Mouse (Mus musculus) olfactory bulb, adult 2 months (tissue): Measurements from ENCODE around the gene Xrcc3. TPM values are rescaled to one million over a fixed set of nuclear protein-coding genes. Genes with fewer than 3 reads are reported as not detected.

Experiments
- H3K27ac ChIP-seq: fragments of 200-500 bp; 2 replicates; pipeline ENCODE4 v1.5.1; 2012; ENCODE audit warnings: low read depth, low read length; ENCODE audit not compliant: insufficient read depth
- H3K4me1 ChIP-seq: fragments of 200-500 bp; 2 replicates; pipeline ENCODE4 v1.6.1; 2012; ENCODE audit warnings: low read length; ENCODE audit not compliant: control insufficient read depth, insufficient read depth
- H3K4me3 ChIP-seq: fragments of 200-500 bp; 2 replicates; pipeline ENCODE4 v1.5.1; 2012; ENCODE audit warnings: mild to moderate bottlenecking, low read depth, low read length, moderate library complexity; ENCODE audit not compliant: insufficient read depth
- CTCF ChIP-seq: fragments of 200-500 bp; IDR thresholded peaks from 2 replicates; pipeline ENCODE4 v1.5.1; 2012; ENCODE audit warnings: low read depth, mild to moderate bottlenecking, low read length, moderate library complexity; ENCODE audit not compliant: insufficient read depth
- POLR2A ChIP-seq: fragments of 200-500 bp; IDR thresholded peaks from 2 replicates; pipeline ENCODE4 v1.6.1; 2012; ENCODE audit warnings: mild to moderate bottlenecking, low read depth, low read length, moderate library complexity; ENCODE audit not compliant: insufficient read depth
- WGBS: fragments of 180-500 bp; shearing (Covaris S2); methylation state at CpG from one replicate; pipeline ENCODE4 v1.1.7; 2018; 5-methylcytosine and 5-hydroxymethylcytosine counted together
- polyA plus RNA-seq: library from polyadenylated mRNA; stranded (reverse); fragments of >200 nt; gene quantifications from 2 replicates; pipeline ENCODE4 v1.2.4, GENCODE M21; 2012; ENCODE audit warnings: low replicate concordance; ENCODE audit not compliant: missing spikeins, insufficient read depth, insufficient read length

Gene Xrcc3
- polyA plus RNA-seq, 1 experiment: not detected

- peak within 1 kb of the TSS; percentile 88 for H3K4me3 ChIP-seq
- TF ChIP-seq POLR2A: peak; percentile 89
- TF ChIP-seq CTCF: no peak
- under 1% methylated on average over 80 of the region's 85 CpGs for WGBS
- peaks cover 30% of the 10 kb centered on the region for H3K4me1 ChIP-seq
- H3K27ac ChIP-seq: peak within 1 kb of the TSS; percentile 98
Measured at GRCm38 (mm10) chr12:111758381-111759175, 55.1 kb downstream of the Xrcc3 start, which contains the start of gene Klc1. TSS of gene Klc1 (plus strand) at chr12:111758849.

- peaks cover 28% of the 10 kb centered on the region for H3K4me1 ChIP-seq
- TF ChIP-seq POLR2A (no peak), CTCF (no peak)
- H3K27ac ChIP-seq: peak overlapping the region; percentile 92
- 33% methylated on average over 10 of the region's 10 CpGs for WGBS
- peak overlapping the region; percentile 88 for H3K4me3 ChIP-seq
Measured at GRCm38 (mm10) chr12:111757561-111758325, 55.9 kb downstream of the Xrcc3 start.

- H3K27ac ChIP-seq: no peak overlapping the region
- H3K4me1 ChIP-seq: peaks cover 22% of the 10 kb centered on the region
- 67% methylated on average over 5 of the region's 5 CpGs for WGBS
- H3K4me3 ChIP-seq: no peak overlapping the region
- TF ChIP-seq POLR2A (no peak), CTCF (no peak)
Measured at GRCm38 (mm10) chr12:111756698-111757082, 57.0 kb downstream of the Xrcc3 start.

GRCm38 (mm10) chr12:111756082-111756697 lies 57.5 kb downstream of the Xrcc3 start:
- whole genome bisulfite sequencing: 64% methylated on average over 4 of the region's 4 CpGs
- Histone ChIP-seq H3K4me1 (peaks cover 20% of the 10 kb centered on the region), H3K27ac (no peak overlapping the region), H3K4me3 (no peak overlapping the region)
- TF ChIP-seq POLR2A (no peak), CTCF (no peak)

- TF ChIP-seq POLR2A: no peak
- no peak for TF ChIP-seq CTCF
- Histone ChIP-seq H3K27ac (no peak overlapping the region), H3K4me3 (no peak overlapping the region), H3K4me1 (peaks cover 25% of the 10 kb centered on the region)
- WGBS: 64% methylated on average over 2 of the region's 2 CpGs
Measured at GRCm38 (mm10) chr12:111755231-111755630, 58.4 kb downstream of the Xrcc3 start.

GRCm38 (mm10) chr12:111754710-111755109 lies 59.0 kb downstream of the Xrcc3 start:
- no peak overlapping the region for H3K27ac ChIP-seq
- H3K4me3 ChIP-seq: no peak overlapping the region
- peaks cover 28% of the 10 kb centered on the region for H3K4me1 ChIP-seq
- TF ChIP-seq POLR2A (no peak), CTCF (no peak)

- H3K27ac ChIP-seq: no peak overlapping the region
- 40% methylated on average over 9 of the region's 9 CpGs for WGBS
Measured at GRCm38 (mm10) chr12:111753347-111753746, 60.3 kb downstream of the Xrcc3 start.

More at GRCm38 (mm10) chr12:111753347-111753746, 60.3 kb downstream of the Xrcc3 start:
- TF ChIP-seq POLR2A: no peak
- no peak for TF ChIP-seq CTCF
- Histone ChIP-seq H3K4me3 (no peak overlapping the region), H3K4me1 (peaks cover 28% of the 10 kb centered on the region)

Other genes with a start within 250 kb of the Xrcc3 start
- gene Mark3, start 239.3 kb downstream of the Xrcc3 start, polyA plus RNA-seq: 214 TPM in 1 of 2 replicates, not detected in the other
- gene Ckb, start 141.5 kb downstream of the Xrcc3 start, polyA plus RNA-seq: 210 and 316 TPM in 2 replicates
- not detected in 2 replicates for gene Trmt61a, start 135.8 kb downstream of the Xrcc3 start, polyA plus RNA-seq
- gene Bag5, start 100.6 kb downstream of the Xrcc3 start, polyA plus RNA-seq: not detected in 2 replicates
- gene Apopt1, start 100.6 kb downstream of the Xrcc3 start, polyA plus RNA-seq: not detected in 2 replicates
- 135 and 1,741 TPM in 2 replicates for gene Klc1, start 55.0 kb downstream of the Xrcc3 start, polyA plus RNA-seq
- not detected in 2 replicates for gene Zfyve21, start 297 bp upstream of the Xrcc3 start, polyA plus RNA-seq
- not detected in 2 replicates for gene Ppp1r13b, start 94.2 kb upstream of the Xrcc3 start, polyA plus RNA-seq
- not detected in 2 replicates for gene Atp5mpl, start 153.1 kb upstream of the Xrcc3 start, polyA plus RNA-seq
- gene Tdrd9, start 157.7 kb upstream of the Xrcc3 start, polyA plus RNA-seq: not detected in 2 replicates
- gene Rd3l, start 167.4 kb upstream of the Xrcc3 start, polyA plus RNA-seq: not detected in 2 replicates